Mouse (Mus musculus) embryonic facial prominence, embryonic 12.5 days (tissue): ENCODE measurements at regions not wholly inside any gene's neighbourhood (a gene's known extent, or its start where the extent isn't known, plus 50 kb on each side); places are given as distances from the start of the nearest gene placed in this dataset.

Experiments used
- ATAC-seq: fragments of 200-750 bp; cut with Nextera tagmentation; 2 replicates; pipeline ENCODE4 v1.8.0; 2017; ENCODE audit not compliant: insufficient number of reproducible peaks, insufficient read depth, low FRiP score, low TSS enrichment
- H3K27ac ChIP-seq: fragments of 300-500 bp; sonication (generic); 2 replicates; pipeline ENCODE4 v1.5.1; 2016; ENCODE audit warnings: mild to moderate bottlenecking
- H3K27me3 ChIP-seq: fragments of 300-500 bp; sonication (generic); 2 replicates; pipeline ENCODE4 v1.6.1; 2016; ENCODE audit warnings: mild to moderate bottlenecking, moderate library complexity
- H3K36me3 ChIP-seq: fragments of 300-500 bp; sonication (generic); 2 replicates; pipeline ENCODE4 v1.6.1; 2016; ENCODE audit warnings: mild to moderate bottlenecking
- H3K4me1 ChIP-seq: fragments of 300-500 bp; sonication (generic); 2 replicates; pipeline ENCODE4 v1.6.1; 2016
- H3K4me2 ChIP-seq: fragments of 300-500 bp; sonication (generic); replicated peaks from 2 replicates; pipeline ENCODE4 v1.6.1; 2016; ENCODE audit warnings: mild to moderate bottlenecking, moderate library complexity
- H3K4me3 ChIP-seq: fragments of 300-500 bp; sonication (generic); 2 replicates; pipeline ENCODE4 v1.5.1; 2016; ENCODE audit warnings: mild to moderate bottlenecking
- H3K9ac ChIP-seq: fragments of 300-500 bp; sonication (generic); 2 replicates; pipeline ENCODE4 v1.6.1; 2016; ENCODE audit warnings: mild to moderate bottlenecking, moderate library complexity
- H3K9me3 ChIP-seq: fragments of 300-500 bp; sonication (generic); 2 replicates; pipeline ENCODE4 v1.6.1; 2016; ENCODE audit warnings: mild to moderate bottlenecking, moderate library complexity
- WGBS: fragments of 180-500 bp; shearing (Covaris S2); methylation state at CpG from one replicate; pipeline ENCODE4 v1.1.7; 2016; 5-methylcytosine and 5-hydroxymethylcytosine counted together

DNA sequence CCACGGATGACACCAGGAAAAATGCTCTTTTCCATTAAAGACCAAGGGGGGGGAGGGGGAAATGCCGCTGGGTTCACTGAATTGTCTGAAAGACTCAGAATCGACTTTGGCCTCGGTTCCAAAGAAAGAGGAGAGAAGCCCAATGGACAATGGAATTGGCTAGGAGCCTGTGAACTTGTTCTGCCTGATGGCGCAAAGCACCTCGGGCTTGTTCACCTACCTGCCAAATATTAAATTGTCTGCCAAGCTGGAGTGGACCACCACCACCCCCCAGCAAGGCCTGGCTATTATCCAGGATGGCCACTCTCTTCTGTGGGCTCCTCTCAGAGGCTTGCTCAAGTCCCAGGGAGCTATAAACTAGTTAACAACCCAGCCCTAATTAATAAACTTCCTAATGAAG is 352.7 kb upstream of the Jmjd1c start:
- H3K4me2 ChIP-seq: no peak overlapping the region
- no peak for ATAC-seq
- H3K4me1 ChIP-seq: no peaks in the 10 kb centered on the region
- no peak overlapping the region for H3K27ac ChIP-seq
- 86% methylated on average over 6 of the region's 6 CpGs for WGBS
- H3K27me3 ChIP-seq: no peaks in the 10 kb centered on the region
- H3K9ac ChIP-seq: no peak overlapping the region
- H3K9me3 ChIP-seq: no peaks in the 10 kb centered on the region
- no peak overlapping the region for H3K4me3 ChIP-seq
- H3K36me3 ChIP-seq: no peaks in the 10 kb centered on the region

DNA sequence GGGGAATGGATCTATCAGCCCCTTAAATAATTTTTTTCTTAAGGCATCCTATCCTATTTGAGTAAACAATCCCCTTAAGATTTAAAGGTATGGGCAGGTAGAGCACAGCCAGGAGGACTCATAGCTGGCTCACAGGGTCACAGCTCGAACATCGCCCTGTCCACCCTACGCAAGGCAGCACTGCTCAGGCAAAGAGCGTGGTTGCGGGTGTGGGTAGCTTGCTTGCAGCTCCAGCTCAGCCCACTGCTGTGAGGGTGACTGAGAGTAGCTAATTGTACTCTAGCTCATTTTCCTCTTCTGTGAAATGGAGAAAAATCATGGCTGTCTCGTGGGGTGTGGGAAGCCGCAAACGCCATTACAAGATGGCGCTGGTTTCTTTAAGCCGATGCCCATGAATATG is 350.1 kb upstream of the Jmjd1c start:
- no peaks in the 10 kb centered on the region for H3K36me3 ChIP-seq
- no peak overlapping the region for H3K27ac ChIP-seq
- no peaks in the 10 kb centered on the region for H3K27me3 ChIP-seq
- no peak overlapping the region for H3K9ac ChIP-seq
- no peaks in the 10 kb centered on the region for H3K4me1 ChIP-seq
- H3K9me3 ChIP-seq: no peaks in the 10 kb centered on the region
- no peak overlapping the region for H3K4me3 ChIP-seq
- no peak overlapping the region for H3K4me2 ChIP-seq
- no peak for ATAC-seq
- 92% methylated on average over 10 of the region's 10 CpGs for WGBS

DNA sequence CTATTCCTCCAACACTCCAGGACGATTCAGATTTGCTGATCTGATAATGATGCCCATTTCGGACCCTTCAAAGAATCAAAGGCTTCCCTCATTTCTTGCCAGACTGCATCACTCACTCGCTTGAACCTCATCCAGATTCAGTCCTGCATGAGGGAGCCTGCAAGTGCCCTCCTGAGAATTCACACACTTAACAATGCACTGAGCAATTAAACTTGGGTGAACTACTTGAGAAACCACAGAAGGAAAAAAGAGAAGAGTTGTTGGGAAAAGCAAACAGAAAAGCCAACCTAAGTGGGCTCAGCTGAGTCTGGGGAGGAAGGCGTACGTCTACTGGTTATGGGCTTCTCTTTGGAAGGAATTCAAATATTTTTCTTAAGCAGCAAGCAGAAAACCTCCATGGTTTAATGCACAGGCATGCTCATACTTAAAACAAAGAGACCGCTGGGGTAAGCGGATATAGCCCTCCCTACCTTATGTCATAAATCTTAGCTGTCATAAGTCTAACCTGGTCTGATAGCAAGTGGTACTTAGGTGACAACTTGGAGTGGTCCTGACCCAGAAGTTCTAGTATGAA is 343.6 kb upstream of the Jmjd1c start:
- WGBS: 82% methylated on average over 7 of the region's 7 CpGs
- Histone ChIP-seq H3K4me1 (no peaks in the 10 kb centered on the region), H3K27me3 (no peaks in the 10 kb centered on the region), H3K4me2 (no peak overlapping the region), H3K9ac (no peak overlapping the region), H3K4me3 (no peak overlapping the region), H3K27ac (no peak overlapping the region), H3K9me3 (no peaks in the 10 kb centered on the region), H3K36me3 (no peaks in the 10 kb centered on the region)
- no peak for ATAC-seq

DNA sequence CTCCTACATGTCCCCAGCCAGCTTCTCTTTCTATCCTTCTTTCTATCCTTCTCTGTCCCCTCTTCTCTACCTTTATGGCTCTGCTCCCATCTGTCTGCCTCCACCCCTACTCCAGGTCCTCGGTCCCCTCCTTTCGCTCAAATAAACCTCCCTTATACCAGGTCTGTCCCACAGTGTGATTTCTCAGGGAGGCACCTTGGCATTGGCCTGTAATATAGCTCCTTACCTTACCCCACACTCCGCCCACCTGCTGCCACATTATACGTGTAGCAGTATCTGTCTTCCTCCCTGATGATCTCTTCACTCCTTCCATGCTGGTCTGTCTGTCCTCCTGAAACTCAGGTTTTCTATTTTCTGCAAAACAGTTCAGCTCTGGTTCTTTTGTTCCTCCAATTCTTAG is 339.1 kb upstream of the Jmjd1c start:
- Histone ChIP-seq H3K4me2 (no peak overlapping the region), H3K27ac (no peak overlapping the region), H3K9ac (no peak overlapping the region), H3K36me3 (no peaks in the 10 kb centered on the region), H3K27me3 (no peaks in the 10 kb centered on the region), H3K9me3 (no peaks in the 10 kb centered on the region), H3K4me3 (no peak overlapping the region), H3K4me1 (no peaks in the 10 kb centered on the region)
- WGBS: 79% methylated on average over 4 of the region's 4 CpGs
- ATAC-seq: no peak

DNA sequence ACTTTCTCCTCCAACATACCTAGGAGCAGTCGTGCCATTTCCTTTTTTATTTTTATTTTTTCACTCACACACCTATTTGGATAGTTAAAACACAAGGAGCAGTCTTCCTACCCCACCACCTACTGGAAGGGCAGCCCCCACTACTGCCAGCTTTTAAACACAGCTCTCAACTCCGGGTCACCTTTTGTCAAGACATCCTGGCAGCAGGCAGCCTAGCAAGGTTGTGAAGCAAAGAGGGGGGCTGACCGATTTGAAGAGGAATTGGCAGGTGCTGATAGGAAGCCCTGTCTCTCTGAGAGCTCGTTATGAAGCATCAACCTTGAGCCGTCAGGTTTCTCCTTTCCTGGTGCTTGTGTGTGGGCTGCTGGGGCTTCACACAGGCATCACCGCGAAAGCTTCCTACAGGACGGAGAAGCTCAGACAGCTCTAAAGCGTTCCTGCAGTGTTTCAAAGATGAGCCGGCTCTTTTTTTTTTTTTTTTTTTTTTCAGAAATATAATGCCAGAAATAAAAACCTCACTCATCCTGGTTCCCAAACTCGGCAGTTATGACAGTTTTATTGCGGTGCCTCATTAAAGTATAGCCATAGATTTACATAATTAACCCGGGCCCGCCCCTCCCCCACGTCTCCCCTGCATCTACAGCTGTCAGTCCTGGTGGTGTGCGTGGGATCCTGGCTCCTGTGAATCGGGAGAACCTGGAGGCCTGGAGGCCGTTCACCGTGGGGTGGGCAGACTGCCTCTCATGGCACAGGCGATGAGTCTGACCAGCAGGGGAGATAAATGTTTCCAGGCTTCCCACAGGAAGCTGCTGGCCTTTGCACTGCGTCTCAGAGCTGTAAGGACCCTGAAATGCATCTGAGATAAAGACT is 325.5 kb upstream of the Jmjd1c start:
- Histone ChIP-seq H3K4me1 (no peaks in the 10 kb centered on the region), H3K4me2 (peak overlapping the region; percentile 33), H3K27ac (no peak overlapping the region), H3K36me3 (no peaks in the 10 kb centered on the region), H3K4me3 (no peak overlapping the region), H3K9me3 (peaks cover 23% of the 10 kb centered on the region; the same call in 1 of the 2 replicates), H3K27me3 (no peaks in the 10 kb centered on the region), H3K9ac (no peak overlapping the region)
- WGBS: 35% methylated on average over 21 of the region's 21 CpGs
- ATAC-seq: no peak

DNA sequence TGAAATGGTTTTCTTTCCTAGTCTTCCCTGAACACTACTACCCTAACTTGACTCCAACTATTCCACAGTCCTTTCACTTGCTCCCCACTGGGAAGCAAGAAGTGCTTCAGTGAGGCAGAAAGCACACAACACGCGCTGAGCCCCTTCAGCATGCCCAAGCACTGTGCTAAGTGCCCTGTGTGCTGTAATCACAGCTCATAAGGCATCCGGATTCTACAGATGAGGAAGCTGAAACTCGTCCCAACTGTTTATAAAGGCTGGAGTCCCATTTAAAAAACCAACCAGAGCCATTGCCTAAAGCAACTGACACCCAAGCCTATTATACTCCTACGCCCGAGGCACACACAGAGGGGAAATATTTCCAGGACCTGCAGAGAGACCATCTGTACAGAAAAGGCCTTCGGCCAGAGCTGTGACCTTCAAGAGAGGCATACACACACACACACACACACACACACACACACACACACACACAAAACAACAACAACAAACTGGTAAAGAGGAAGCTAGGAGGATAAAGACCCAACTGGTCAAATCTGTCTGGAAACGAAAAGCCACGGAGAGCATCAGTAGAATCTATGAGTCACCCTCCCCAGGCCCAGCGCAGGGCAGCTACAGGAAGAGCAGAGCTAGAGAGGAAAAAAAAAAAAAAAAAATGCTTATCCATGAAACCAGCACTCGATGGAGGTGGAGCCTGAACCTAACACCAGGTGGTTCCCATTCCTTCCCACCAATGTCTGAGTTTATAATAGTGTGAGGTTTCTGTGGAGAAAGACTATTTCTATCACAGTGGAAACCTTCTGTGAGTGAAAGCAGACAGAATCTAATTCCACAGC is 315.4 kb upstream of the Jmjd1c start:
- ATAC-seq: peak; percentile 71; the same call in 1 of the 2 replicates
- H3K27me3 ChIP-seq: no peaks in the 10 kb centered on the region
- peaks cover 5% of the 10 kb centered on the region; the same call in 1 of the 2 replicates for H3K4me1 ChIP-seq
- peak overlapping the region; percentile 51 for H3K27ac ChIP-seq
- H3K9me3 ChIP-seq: no peaks in the 10 kb centered on the region
- no peak overlapping the region for H3K4me2 ChIP-seq
- H3K36me3 ChIP-seq: no peaks in the 10 kb centered on the region
- no peak overlapping the region for H3K9ac ChIP-seq
- no peak overlapping the region for H3K4me3 ChIP-seq
- 56% methylated on average over 11 of the region's 11 CpGs for WGBS

DNA sequence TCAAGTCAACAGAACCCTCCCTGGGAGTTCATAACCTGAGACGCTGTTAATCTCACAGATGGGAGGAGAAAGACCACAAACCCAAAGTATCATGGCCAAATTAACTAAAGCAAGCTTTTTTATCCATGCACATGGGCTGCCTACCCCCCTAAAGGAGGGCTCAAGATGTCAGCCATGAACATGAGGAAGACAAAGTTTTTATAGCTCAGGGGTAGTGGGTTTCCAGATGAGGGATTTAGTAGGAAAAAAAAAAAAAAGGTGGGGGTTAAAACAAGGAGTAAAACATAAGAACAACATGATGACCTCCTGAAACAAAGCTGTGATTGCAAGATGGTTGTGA is 314.8 kb upstream of the Jmjd1c start:
- 38% methylated on average over 1 of the region's 1 CpGs for WGBS
- ATAC-seq: no peak
- Histone ChIP-seq H3K9ac (no peak overlapping the region), H3K4me1 (peaks cover 5% of the 10 kb centered on the region; the same call in 1 of the 2 replicates), H3K27me3 (no peaks in the 10 kb centered on the region), H3K9me3 (no peaks in the 10 kb centered on the region), H3K36me3 (no peaks in the 10 kb centered on the region), H3K27ac (no peak overlapping the region; the same call in 1 of the 2 replicates), H3K4me3 (no peak overlapping the region), H3K4me2 (no peak overlapping the region)

DNA sequence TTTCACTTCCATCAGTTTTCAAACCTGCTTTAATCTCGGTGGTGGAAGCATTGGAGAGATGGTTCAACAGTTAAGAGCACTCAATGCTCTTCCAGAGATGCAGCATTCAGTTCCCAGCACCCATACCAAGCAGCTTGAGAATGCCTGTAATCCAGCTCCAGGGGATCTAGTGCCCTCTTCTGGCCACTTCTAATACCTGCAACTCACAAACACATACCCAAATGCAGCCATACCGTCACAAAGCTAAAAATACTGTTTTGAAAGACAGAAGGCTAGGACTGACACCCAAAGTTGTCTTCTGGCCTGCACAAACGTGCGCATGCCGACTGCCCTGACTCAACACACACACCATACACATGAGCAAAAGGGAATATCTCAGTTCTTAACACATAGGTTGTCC is 313.9 kb upstream of the Jmjd1c start:
- Histone ChIP-seq H3K4me3 (no peak overlapping the region), H3K9me3 (no peaks in the 10 kb centered on the region), H3K27me3 (no peaks in the 10 kb centered on the region), H3K36me3 (no peaks in the 10 kb centered on the region), H3K9ac (no peak overlapping the region), H3K4me1 (peaks cover 5% of the 10 kb centered on the region; the same call in 1 of the 2 replicates), H3K27ac (no peak overlapping the region), H3K4me2 (no peak overlapping the region)
- no peak for ATAC-seq
- WGBS: 94% methylated on average over 5 of the region's 5 CpGs

DNA sequence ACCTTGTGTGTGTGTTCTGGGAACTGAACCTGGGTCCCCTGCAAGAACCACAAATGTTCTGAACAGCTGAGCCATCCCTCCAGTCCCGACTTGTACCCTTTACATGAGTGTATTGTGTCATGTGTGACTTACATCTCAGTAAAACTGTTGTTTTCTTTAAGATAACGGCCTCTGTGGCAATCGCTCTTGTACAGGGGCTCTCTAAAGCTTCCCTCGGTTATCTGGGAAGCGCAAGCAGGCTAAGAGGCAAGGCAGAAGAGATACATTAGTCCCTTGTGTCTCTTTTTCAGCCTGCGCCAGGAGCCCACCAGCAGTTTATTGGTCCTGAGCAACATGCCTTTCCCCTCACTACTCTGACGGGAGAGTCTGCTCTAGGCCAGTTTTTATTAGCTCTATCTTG is 308.1 kb upstream of the Jmjd1c start:
- Histone ChIP-seq H3K27me3 (no peaks in the 10 kb centered on the region), H3K27ac (no peak overlapping the region), H3K4me1 (no peaks in the 10 kb centered on the region), H3K4me3 (no peak overlapping the region), H3K36me3 (no peaks in the 10 kb centered on the region), H3K9ac (no peak overlapping the region), H3K9me3 (no peaks in the 10 kb centered on the region), H3K4me2 (no peak overlapping the region)
- WGBS: 92% methylated on average over 7 of the region's 7 CpGs
- ATAC-seq: no peak

DNA sequence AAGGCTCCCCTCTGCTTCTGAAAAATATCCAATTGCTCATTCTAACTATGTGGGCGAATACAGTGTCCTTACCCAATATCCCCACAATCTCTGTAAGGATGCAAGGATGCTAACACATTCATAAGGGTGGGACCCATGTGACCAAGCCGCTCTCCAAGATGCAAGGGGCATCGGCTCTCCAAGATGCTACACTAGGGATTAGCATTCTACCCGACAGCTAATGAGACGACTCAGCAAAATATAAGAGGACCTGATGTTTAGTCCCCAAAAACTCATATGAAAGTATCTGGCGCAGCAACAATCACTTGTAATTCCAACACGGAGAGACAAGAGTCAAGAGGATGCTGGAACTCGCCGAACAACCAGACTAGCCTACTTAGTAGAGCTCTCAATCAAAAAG is 299.6 kb upstream of the Jmjd1c start:
- no peaks in the 10 kb centered on the region for H3K4me1 ChIP-seq
- no peak overlapping the region for H3K4me3 ChIP-seq
- no peak overlapping the region for H3K4me2 ChIP-seq
- no peaks in the 10 kb centered on the region for H3K9me3 ChIP-seq
- H3K27me3 ChIP-seq: no peaks in the 10 kb centered on the region
- no peak for ATAC-seq
- WGBS: 81% methylated on average over 9 of the region's 9 CpGs
- no peak overlapping the region for H3K9ac ChIP-seq
- H3K27ac ChIP-seq: no peak overlapping the region
- H3K36me3 ChIP-seq: no peaks in the 10 kb centered on the region

DNA sequence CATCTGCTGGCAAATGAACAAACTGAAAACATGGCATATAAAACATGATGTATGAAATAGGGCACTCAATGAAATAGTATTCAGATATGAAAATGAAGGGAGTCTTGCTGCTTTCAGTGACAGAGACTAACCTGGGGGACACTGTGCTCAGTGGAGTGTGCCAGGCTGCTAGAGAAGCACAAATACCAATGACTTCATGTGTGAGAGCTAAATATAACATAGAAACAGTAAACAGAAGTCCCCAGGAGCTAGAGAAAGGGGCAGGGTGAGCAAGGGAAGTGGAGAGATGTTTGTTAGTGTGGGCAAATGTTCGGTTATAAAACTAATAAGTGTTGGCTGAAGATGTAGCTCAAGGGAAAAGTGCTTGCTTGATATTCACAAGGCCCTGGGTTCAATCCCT is 293.2 kb upstream of the Jmjd1c start:
- WGBS: 83% methylated on average over 1 of the region's 1 CpGs
- H3K9ac ChIP-seq: no peak overlapping the region
- no peaks in the 10 kb centered on the region for H3K9me3 ChIP-seq
- no peak for ATAC-seq
- no peaks in the 10 kb centered on the region for H3K27me3 ChIP-seq
- H3K4me1 ChIP-seq: no peaks in the 10 kb centered on the region
- H3K4me3 ChIP-seq: no peak overlapping the region
- no peak overlapping the region for H3K27ac ChIP-seq
- no peak overlapping the region for H3K4me2 ChIP-seq
- H3K36me3 ChIP-seq: no peaks in the 10 kb centered on the region
